Mouse (Mus musculus) right cerebral cortex, postnatal 4 days (tissue): ENCODE measurements around the gene Atg14.
"Not testable (repeated sequence)": the region's sequence is repeated elsewhere in the genome, so short reads cannot be mapped to it uniquely, and the experiment has no call there.

Experiments used
- DNase-seq: peaks from one replicate; pipeline ENCODE4 v3.0.0-alpha.2; 2022

Atg14 gene

GRCm38 (mm10) chr14:47541325-47541948 is 29.0 kb downstream of the Atg14 start:
- no peak for DNase-seq

- no peak for DNase-seq
These were observed 35.4 kb downstream of the Atg14 start for GRCm38 (mm10) chr14:47535096-47535495.

- DNase-seq: no peak
These were observed 36.3 kb downstream of the Atg14 start for GRCm38 (mm10) chr14:47534176-47534525.

- no peak for DNase-seq
These were observed 36.9 kb downstream of the Atg14 start for GRCm38 (mm10) chr14:47533365-47534175.

- no peak for DNase-seq
These were observed 38.0 kb downstream of the Atg14 start for GRCm38 (mm10) chr14:47532496-47532895.

GRCm38 (mm10) chr14:47529592-47529991 is 40.9 kb downstream of the Atg14 start:
- not testable (repeated sequence) for DNase-seq

- DNase-seq: no peak
These were observed 41.4 kb downstream of the Atg14 start for GRCm38 (mm10) chr14:47529019-47529418.

GRCm38 (mm10) chr14:47528293-47528692 is 42.2 kb downstream of the Atg14 start:
- DNase-seq: no peak

- DNase-seq: no peak
These were observed 42.6 kb downstream of the Atg14 start for GRCm38 (mm10) chr14:47527833-47528232.

GRCm38 (mm10) chr14:47525861-47526260 is 44.6 kb downstream of the Atg14 start:
- DNase-seq: no peak

GRCm38 (mm10) chr14:47525374-47525773 is 45.1 kb downstream of the Atg14 start:
- DNase-seq: no peak

GRCm38 (mm10) chr14:47522301-47522700 is 48.1 kb downstream of the Atg14 start:
- DNase-seq: no peak

- no peak for DNase-seq
These were observed 48.8 kb downstream of the Atg14 start for GRCm38 (mm10) chr14:47521609-47522008.

GRCm38 (mm10) chr14:47520751-47521449 is 49.5 kb downstream of the Atg14 start:
- no peak for DNase-seq

GRCm38 (mm10) chr14:47518619-47519018 is 51.8 kb downstream of the Atg14 start:
- DNase-seq: no peak

GRCm38 (mm10) chr14:47516755-47517154 is 53.7 kb downstream of the Atg14 start:
- DNase-seq: no peak

GRCm38 (mm10) chr14:47515636-47516035 is 54.8 kb downstream of the Atg14 start:
- no peak for DNase-seq

GRCm38 (mm10) chr14:47514816-47515453 is 55.5 kb downstream of the Atg14 start:
- DNase-seq: no peak

- DNase-seq: no peak
These were observed 56.8 kb downstream of the Atg14 start for GRCm38 (mm10) chr14:47513606-47514005.

- no peak for DNase-seq
These were observed 60.2 kb downstream of the Atg14 start for GRCm38 (mm10) chr14:47510244-47510643.

GRCm38 (mm10) chr14:47508035-47508434 is 62.4 kb downstream of the Atg14 start:
- DNase-seq: no peak

GRCm38 (mm10) chr14:47506676-47507075 is 63.8 kb downstream of the Atg14 start:
- DNase-seq: no peak

GRCm38 (mm10) chr14:47504036-47504435 is 66.4 kb downstream of the Atg14 start:
- DNase-seq: no peak
